Mouse (Mus musculus) E14TG2a.4 (cell line): ENCODE data around the gene Nf2.

Experiments
- H3K27me3 ChIP-seq: 2 replicates; pipeline ENCODE4 v1.6.1; 2014; ENCODE audit warnings: low read length, control low read depth; ENCODE audit not compliant: insufficient read depth
- H3K36me3 ChIP-seq: 2 replicates; pipeline ENCODE4 v1.6.1; 2014; ENCODE audit warnings: low read length, control low read depth; ENCODE audit not compliant: insufficient read depth
- H3K4me1 ChIP-seq: replicated peaks from 2 replicates; pipeline ENCODE4 v1.6.1; 2014; ENCODE audit warnings: low read depth, low read length, control low read depth
- H3K4me3 ChIP-seq: replicated peaks from 2 replicates; pipeline ENCODE4 v1.5.1; 2014; ENCODE audit warnings: mild to moderate bottlenecking, low read length
- H3K9me3 ChIP-seq: 2 replicates; pipeline ENCODE4 v1.6.1; 2014; ENCODE audit warnings: low read length, control low read depth
- CTCF ChIP-seq: conservative IDR thresholded peaks from 2 replicates; pipeline ENCODE4 v1.5.1; 2014; ENCODE audit warnings: low read length
- NANOG ChIP-seq: IDR thresholded peaks from 2 replicates; pipeline ENCODE4 v1.6.1; 2014; ENCODE audit warnings: borderline replicate concordance, low read length, mixed read lengths
- POU5F1 ChIP-seq: IDR thresholded peaks from 2 replicates; pipeline ENCODE4 v1.6.1; 2014; ENCODE audit warnings: low read length, borderline replicate concordance

Gene Nf2

GRCm38 (mm10) chr11:4745969-4746368 is 103.4 kb downstream of the Nf2 start:
- TF ChIP-seq POU5F1 (no peak), CTCF (no peak)
- no peaks in the 10 kb centered on the region for H3K9me3 ChIP-seq
- H3K4me3 ChIP-seq, result peak overlapping the region; percentile 87
- H3K36me3 ChIP-seq, result no peaks in the 10 kb centered on the region
- H3K4me1 ChIP-seq, result peaks cover 35% of the 10 kb centered on the region
- peaks cover 85% of the 10 kb centered on the region for H3K27me3 ChIP-seq

- TF ChIP-seq POU5F1 (no peak), CTCF (no peak), NANOG (no peak)
- Histone ChIP-seq H3K4me3 (peak overlapping the region; percentile 87; the same call in 1 of the 2 replicates), H3K4me1 (peaks cover 37% of the 10 kb centered on the region), H3K9me3 (no peaks in the 10 kb centered on the region), H3K27me3 (peaks cover 79% of the 10 kb centered on the region), H3K36me3 (no peaks in the 10 kb centered on the region)
Measured at GRCm38 (mm10) chr11:4744691-4745090, 104.6 kb downstream of the Nf2 start.

DNA sequence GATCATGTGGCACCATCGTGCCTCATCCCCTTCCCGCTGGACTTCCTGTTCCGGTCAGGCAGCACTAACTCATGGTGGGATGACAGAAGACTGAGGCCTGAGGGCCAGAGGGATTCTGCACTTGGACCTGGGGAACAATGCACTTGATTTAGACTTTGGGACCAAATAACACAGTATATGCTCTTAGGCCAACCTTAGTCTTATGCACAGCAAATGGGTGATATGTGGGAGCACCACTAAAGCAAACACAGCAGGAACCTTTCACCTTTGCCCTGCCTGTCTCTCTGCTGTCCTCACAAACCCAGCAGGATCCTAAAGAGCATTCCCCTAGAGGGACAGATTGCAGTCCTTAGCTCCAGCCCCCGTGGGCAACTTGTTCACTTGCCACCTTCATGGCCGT is 108.6 kb downstream of the Nf2 start:
- Histone ChIP-seq H3K9me3 (no peaks in the 10 kb centered on the region), H3K36me3 (0 out of 2 replicates have a peak, but pooled peaks cover 4% of the 10 kb centered on the region), H3K4me3 (peak overlapping the region; percentile 14; the same call in 1 of the 2 replicates), H3K27me3 (peaks cover 52% of the 10 kb centered on the region), H3K4me1 (peaks cover 56% of the 10 kb centered on the region)
- no peak for TF ChIP-seq CTCF
- TF ChIP-seq POU5F1, result no peak
- TF ChIP-seq NANOG, result no peak

DNA sequence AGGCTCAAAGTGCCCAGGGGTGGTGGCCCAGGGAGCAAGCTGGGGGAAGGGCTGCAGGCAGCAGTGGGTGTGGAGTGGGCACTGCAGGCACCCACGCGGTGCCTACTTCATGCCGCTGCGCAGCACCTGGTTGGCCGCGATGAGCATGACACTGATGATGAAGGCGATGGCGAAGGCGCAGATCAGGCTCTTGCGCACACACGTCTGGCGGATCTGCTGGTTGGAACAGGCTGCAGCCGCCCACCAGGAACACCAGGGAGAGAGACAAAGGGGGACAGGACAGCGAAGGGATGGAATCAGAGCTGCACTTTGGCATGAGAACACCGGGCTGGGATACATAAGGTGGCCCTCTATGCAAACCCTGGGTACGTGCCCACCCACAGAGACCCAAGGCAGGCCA is 110.6 kb downstream of the Nf2 start:
- 0 out of 2 replicates have a peak, but pooled peaks cover 4% of the 10 kb centered on the region for H3K36me3 ChIP-seq
- no peaks in the 10 kb centered on the region for H3K9me3 ChIP-seq
- peak overlapping the region; percentile 61 for H3K4me3 ChIP-seq
- TF ChIP-seq CTCF, result no peak
- TF ChIP-seq POU5F1, result no peak
- TF ChIP-seq NANOG, result no peak
- peaks cover 31% of the 10 kb centered on the region for H3K27me3 ChIP-seq
- peaks cover 61% of the 10 kb centered on the region for H3K4me1 ChIP-seq

- Histone ChIP-seq H3K27me3 (peaks cover 21% of the 10 kb centered on the region), H3K4me1 (peaks cover 61% of the 10 kb centered on the region), H3K4me3 (peak overlapping the region; percentile 61), H3K36me3 (peaks cover 4% of the 10 kb centered on the region; the same call in 1 of the 2 replicates), H3K9me3 (no peaks in the 10 kb centered on the region)
- TF ChIP-seq POU5F1 (no peak), NANOG (no peak), CTCF (no peak)
Measured at GRCm38 (mm10) chr11:4737682-4738081, 111.7 kb downstream of the Nf2 start.

DNA sequence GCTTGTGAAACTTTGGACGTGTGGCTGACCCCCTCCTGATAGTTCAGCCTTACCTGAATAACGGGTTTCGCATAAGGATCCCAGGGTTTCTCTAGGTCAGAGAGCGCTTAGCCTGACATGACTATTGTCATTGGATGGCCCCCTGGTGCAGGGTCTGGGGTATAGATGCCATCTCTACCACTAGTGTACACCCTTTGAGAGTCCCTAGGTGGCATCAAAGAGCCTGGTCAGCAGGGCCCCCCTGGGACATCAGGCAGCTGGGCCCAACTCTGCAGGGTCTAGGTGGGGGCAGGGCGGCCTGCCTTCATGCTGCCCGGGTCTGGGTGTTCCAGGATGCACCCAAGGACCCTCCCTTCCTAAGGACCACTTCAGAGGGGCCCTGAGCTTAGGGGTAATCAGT is 113.0 kb downstream of the Nf2 start:
- H3K4me1 ChIP-seq, result peaks cover 66% of the 10 kb centered on the region
- H3K4me3 ChIP-seq, result peak overlapping the region; percentile 52
- H3K9me3 ChIP-seq, result no peaks in the 10 kb centered on the region
- TF ChIP-seq CTCF (no peak), NANOG (no peak), POU5F1 (no peak)
- H3K27me3 ChIP-seq, result peaks cover 7% of the 10 kb centered on the region
- H3K36me3 ChIP-seq, result peaks cover 16% of the 10 kb centered on the region

- no peak for TF ChIP-seq CTCF
- no peak for TF ChIP-seq POU5F1
- TF ChIP-seq NANOG, result no peak
- Histone ChIP-seq H3K9me3 (no peaks in the 10 kb centered on the region), H3K36me3 (peaks cover 29% of the 10 kb centered on the region), H3K4me1 (peaks cover 74% of the 10 kb centered on the region), H3K27me3 (peaks cover 6% of the 10 kb centered on the region), H3K4me3 (peak overlapping the region; percentile 52)
Measured at GRCm38 (mm10) chr11:4734179-4734578, 115.2 kb downstream of the Nf2 start.

DNA sequence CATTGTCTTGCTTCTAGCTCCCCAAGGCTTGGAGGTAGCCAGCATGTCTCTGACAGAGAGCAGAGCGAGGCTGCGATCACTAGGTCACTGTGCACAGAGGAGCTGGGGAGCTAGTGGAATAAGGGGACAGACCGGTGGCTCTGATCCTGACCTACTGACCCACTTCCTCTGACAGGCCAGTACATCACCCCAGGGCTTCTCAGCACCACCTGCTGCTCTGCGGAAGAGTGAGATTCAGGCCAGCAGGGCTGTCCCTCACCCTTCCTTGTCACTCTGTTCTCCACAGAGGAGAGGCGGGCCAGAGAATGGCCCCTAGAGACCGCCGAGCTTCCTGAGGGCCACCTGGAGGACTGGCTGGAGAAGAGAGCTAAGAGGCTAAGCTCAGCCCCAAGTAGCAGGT is 117.6 kb downstream of the Nf2 start:
- Histone ChIP-seq H3K27me3 (no peaks in the 10 kb centered on the region), H3K36me3 (peaks cover 25% of the 10 kb centered on the region), H3K4me3 (no peak overlapping the region), H3K9me3 (no peaks in the 10 kb centered on the region), H3K4me1 (peaks cover 64% of the 10 kb centered on the region)
- TF ChIP-seq CTCF (no peak), POU5F1 (no peak), NANOG (no peak)

- Histone ChIP-seq H3K36me3 (peaks cover 33% of the 10 kb centered on the region), H3K9me3 (no peaks in the 10 kb centered on the region), H3K4me3 (no peak overlapping the region), H3K27me3 (no peaks in the 10 kb centered on the region), H3K4me1 (peaks cover 61% of the 10 kb centered on the region)
- TF ChIP-seq POU5F1, result no peak
- no peak for TF ChIP-seq NANOG
- no peak for TF ChIP-seq CTCF
Measured at GRCm38 (mm10) chr11:4730913-4731312, 118.4 kb downstream of the Nf2 start.
